Mouse (Mus musculus): ENCODE data around the gene Filip1.

- TF ChIP-seq CTCF (IDR thresholded peaks at IDR 0.05; ENCODE audit: control insufficient read depth, insufficient read depth, insufficient read length) (no peak), USF1 (IDR thresholded peaks at IDR 0.05; ENCODE audit: low read depth) (no peak), MAX (IDR thresholded peaks at IDR 0.05) (no peak), CEBPB (IDR thresholded peaks at IDR 0.05; ENCODE audit: low read depth) (no peak), MYOD1 (IDR thresholded peaks at IDR 0.05; ENCODE audit: control insufficient read depth, insufficient read length, low read depth) (no peak), FOSL1 (IDR thresholded peaks at IDR 0.05; ENCODE audit: insufficient read depth, low read length, poor library complexity, severe bottlenecking) (no peak)
These were observed 45.8 kb downstream of the Filip1 start for GRCm38 (mm10) chr9:79966711-79967487.

Measured in C2C12 (cell line).